Mouse (Mus musculus): ENCODE results near the gene Kcnq1. TPM values are rescaled to one million over a fixed set of nuclear protein-coding genes. Genes with fewer than 3 reads are reported as not detected.

The Kcnq1 gene
- total and polyA plus RNA-seq, 3 experiments, result 0.63 to 0.96 TPM; not detected in 1

DNA sequence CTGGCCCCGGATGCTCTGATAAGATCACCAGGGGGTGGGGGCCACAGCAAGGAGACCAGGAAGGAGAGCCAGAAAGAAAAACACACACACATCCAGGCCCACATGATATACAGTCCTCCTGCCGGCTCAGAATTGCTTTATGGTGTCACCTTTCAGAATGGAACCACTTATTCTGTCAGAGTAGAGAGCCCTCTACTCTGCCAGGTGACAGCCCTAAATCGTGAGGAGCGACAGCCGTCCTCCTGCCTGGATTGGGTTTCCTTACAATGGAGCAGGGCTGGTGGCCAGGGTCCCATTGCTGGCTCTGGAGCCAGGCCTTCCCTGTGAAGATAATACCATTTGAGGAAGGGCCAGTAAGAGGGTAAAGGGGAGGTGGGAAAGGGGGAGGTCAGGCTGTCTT is 212.3 kb downstream of the Kcnq1 start:
- Histone ChIP-seq H3K27me3 (ENCODE audit: control insufficient read depth in 1 of 2, insufficient read depth in 2 of 2, low read length in 2 of 2) (no peaks in the 10 kb centered on the region), H3K9ac (ENCODE audit: control insufficient read depth, low read depth, low read length, poor library complexity, severe bottlenecking) (no peak overlapping the region), H3K27ac (ENCODE audit: control insufficient read depth, low read depth, low read length) (no peak overlapping the region), H3K36me3 (ENCODE audit: control insufficient read depth in 1 of 2, insufficient read depth in 2 of 2, low read length in 2 of 2) (no peaks in the 10 kb centered on the region), H3K9me3 (replicated peaks; ENCODE audit: insufficient read depth, low read length) (no peaks in the 10 kb centered on the region), H3K4me1 (ENCODE audit: control insufficient read depth in 1 of 2, insufficient read depth in 2 of 2, low read length in 2 of 2) (no peaks in the 10 kb centered on the region), H3K79me2 (ENCODE audit: control insufficient read depth, insufficient read depth, low read length, poor library complexity) (no peaks in the 10 kb centered on the region), H3K4me3 (ENCODE audit: control insufficient read depth in 1 of 2, insufficient read depth in 1 of 2, low read depth in 2 of 2, low read length in 2 of 2) (no peak overlapping the region)
- no peak for DNase-seq (ENCODE audit: low read depth, low spot score)
- TF ChIP-seq RAD21 (IDR thresholded peaks at IDR 0.05; ENCODE audit: low read depth, low read length), result no peak
- TF ChIP-seq MXI1 (IDR thresholded peaks at IDR 0.05; ENCODE audit: low read depth, low read length), result no peak
- no peak for TF ChIP-seq SMC3 (IDR thresholded peaks at IDR 0.05; ENCODE audit: low read depth, low read length)

DNA sequence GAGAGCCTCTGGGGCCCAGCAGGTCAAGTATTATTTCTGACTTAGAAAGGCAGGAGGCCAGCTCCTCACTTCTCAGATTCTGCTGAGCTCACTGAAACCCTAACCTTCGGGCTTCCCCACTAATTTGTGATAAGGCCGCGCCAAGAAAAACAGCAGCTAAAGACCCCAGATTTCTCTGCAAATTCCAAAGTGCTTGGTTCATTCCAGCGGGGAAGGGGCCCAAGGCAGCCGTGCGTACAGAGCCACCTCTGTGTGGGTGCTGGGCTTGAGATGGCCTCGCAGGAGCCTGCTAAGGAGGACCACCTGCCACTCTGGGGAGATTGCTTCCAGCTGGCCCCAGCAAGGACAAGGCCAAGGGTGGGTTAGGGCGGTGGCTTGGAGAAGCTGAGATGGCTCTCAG is 214.2 kb downstream of the Kcnq1 start:
- Histone ChIP-seq H3K9me3 (replicated peaks; ENCODE audit: insufficient read depth, low read length) (no peaks in the 10 kb centered on the region), H3K9ac (ENCODE audit: control insufficient read depth, low read depth, low read length, poor library complexity, severe bottlenecking) (no peak overlapping the region), H3K79me2 (ENCODE audit: control insufficient read depth, insufficient read depth, low read length, poor library complexity) (no peaks in the 10 kb centered on the region), H3K36me3 (ENCODE audit: control insufficient read depth in 1 of 2, insufficient read depth in 2 of 2, low read length in 2 of 2) (no peaks in the 10 kb centered on the region), H3K4me1 (ENCODE audit: control insufficient read depth in 1 of 2, insufficient read depth in 2 of 2, low read length in 2 of 2) (no peaks in the 10 kb centered on the region), H3K4me3 (ENCODE audit: control insufficient read depth in 1 of 2, insufficient read depth in 1 of 2, low read depth in 2 of 2, low read length in 2 of 2) (no peak overlapping the region), H3K27ac (ENCODE audit: control insufficient read depth, low read depth, low read length) (no peak overlapping the region), H3K27me3 (ENCODE audit: control insufficient read depth in 1 of 2, insufficient read depth in 2 of 2, low read length in 2 of 2) (0 out of 4 replicates have a peak, but pooled peaks cover 0 to 1% of the 10 kb centered on the region in 2 experiments)
- TF ChIP-seq JUND (IDR thresholded peaks at IDR 0.05; ENCODE audit: low read depth, low read length), result no peak
- TF ChIP-seq TBP (IDR thresholded peaks at IDR 0.05; ENCODE audit: low read depth, low read length), result no peak
- no peak for TF ChIP-seq GABPA (IDR thresholded peaks at IDR 0.05; ENCODE audit: low read depth, low read length)
- no peak for TF ChIP-seq SMC3 (IDR thresholded peaks at IDR 0.05; ENCODE audit: low read depth, low read length)
- TF ChIP-seq MAX (IDR thresholded peaks at IDR 0.05; ENCODE audit: low read length), result no peak
- TF ChIP-seq TAL1 (IDR thresholded peaks at IDR 0.05; ENCODE audit: low read length), result no peak
- TF ChIP-seq ZC3H11A (IDR thresholded peaks at IDR 0.05; ENCODE audit: low read depth, low read length), result no peak
- TF ChIP-seq USF1 (IDR thresholded peaks at IDR 0.05; ENCODE audit: low read depth, low read length), result no peak
- TF ChIP-seq POLR2A (IDR thresholded peaks at IDR 0.05; ENCODE audit: control insufficient read depth in 1 of 2, insufficient read depth in 1 of 2, low read depth in 1 of 2, low read length in 2 of 2, poor library complexity in 1 of 2), result no peak
- no peak for TF ChIP-seq NRF1 (IDR thresholded peaks at IDR 0.05; ENCODE audit: insufficient read depth, low read depth, low read length, poor library complexity, severe bottlenecking)
- no peak for DNase-seq (ENCODE audit: low read depth, low spot score)

DNA sequence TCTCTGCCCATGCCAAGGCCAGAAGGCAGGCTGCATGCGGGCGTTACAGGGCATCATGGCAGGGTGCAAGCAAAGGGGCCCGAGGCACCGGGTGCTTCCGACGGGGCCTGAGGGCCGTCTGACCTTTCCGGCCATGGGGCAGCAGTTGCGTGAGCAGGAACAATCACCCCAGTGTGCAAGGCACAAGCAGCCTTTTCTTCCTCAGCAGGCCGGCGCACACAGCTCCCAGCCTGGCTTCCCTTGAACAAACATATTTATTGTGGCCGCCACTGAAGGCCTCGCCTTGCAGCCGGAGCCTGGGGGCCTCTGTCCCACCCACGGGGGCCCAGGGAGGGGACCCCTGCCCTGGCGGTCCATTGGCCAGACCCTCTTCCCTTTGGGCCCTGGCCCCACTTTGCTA is 218.9 kb downstream of the Kcnq1 start:
- Histone ChIP-seq H3K36me3 (ENCODE audit: control insufficient read depth in 1 of 2, insufficient read depth in 2 of 2, low read length in 2 of 2) (no peaks in the 10 kb centered on the region), H3K27ac (ENCODE audit: control insufficient read depth, low read depth, low read length) (no peak overlapping the region), H3K9me3 (replicated peaks; ENCODE audit: insufficient read depth, low read length) (no peaks in the 10 kb centered on the region), H3K9ac (ENCODE audit: control insufficient read depth, low read depth, low read length, poor library complexity, severe bottlenecking) (no peak overlapping the region), H3K4me3 (ENCODE audit: control insufficient read depth in 1 of 2, insufficient read depth in 1 of 2, low read depth in 2 of 2, low read length in 2 of 2) (no peak overlapping the region), H3K27me3 (ENCODE audit: control insufficient read depth in 1 of 2, insufficient read depth in 2 of 2, low read length in 2 of 2) (peaks cover 0 to 1% of the 10 kb centered on the region in 2 experiments; a peak in 2 of 4 replicates), H3K79me2 (ENCODE audit: control insufficient read depth, insufficient read depth, low read length, poor library complexity) (no peaks in the 10 kb centered on the region), H3K4me1 (ENCODE audit: control insufficient read depth in 1 of 2, insufficient read depth in 2 of 2, low read length in 2 of 2) (no peaks in the 10 kb centered on the region)
- TF ChIP-seq HCFC1 (IDR thresholded peaks at IDR 0.05; ENCODE audit: low read depth, low read length), result no peak
- no peak for TF ChIP-seq RAD21 (IDR thresholded peaks at IDR 0.05; ENCODE audit: low read depth, low read length)
- no peak for TF ChIP-seq CHD2 (IDR thresholded peaks at IDR 0.05; ENCODE audit: low read length)
- DNase-seq (ENCODE audit: low read depth, low spot score), result no peak

Data from MEL (cell line).